Mouse (Mus musculus): ENCODE results near the gene Usmg5. TPM values are rescaled to one million over a fixed set of nuclear protein-coding genes. Genes with fewer than 3 reads are reported as not detected.

Gene Usmg5
- total RNA-seq, 1 experiment from 2014 or later, result 939 TPM

GRCm38 (mm10) chr19:47057684-47058083 is 32.8 kb downstream of the Usmg5 start:
- no peak for DNase-seq

DNA sequence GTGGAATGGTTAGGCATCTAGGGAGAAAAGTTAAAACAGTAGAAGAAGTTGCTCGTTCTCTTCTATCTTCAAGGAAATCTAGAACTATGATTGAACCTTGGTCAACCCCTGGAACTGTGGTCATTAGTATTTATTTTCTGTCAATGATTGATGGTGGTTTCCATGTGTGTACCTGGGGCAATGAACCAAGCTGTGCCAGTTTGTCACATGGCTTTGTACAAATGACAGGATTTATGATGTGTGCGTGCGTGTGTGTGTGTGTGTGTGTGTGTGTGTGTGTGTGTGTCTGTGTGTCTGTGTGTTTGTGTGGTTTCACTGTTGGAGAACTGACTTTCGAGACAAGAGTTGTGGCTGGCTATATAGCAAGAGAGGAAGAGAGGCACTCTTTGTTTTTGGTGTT is 37.0 kb downstream of the Usmg5 start:
- no peak for DNase-seq

DNA sequence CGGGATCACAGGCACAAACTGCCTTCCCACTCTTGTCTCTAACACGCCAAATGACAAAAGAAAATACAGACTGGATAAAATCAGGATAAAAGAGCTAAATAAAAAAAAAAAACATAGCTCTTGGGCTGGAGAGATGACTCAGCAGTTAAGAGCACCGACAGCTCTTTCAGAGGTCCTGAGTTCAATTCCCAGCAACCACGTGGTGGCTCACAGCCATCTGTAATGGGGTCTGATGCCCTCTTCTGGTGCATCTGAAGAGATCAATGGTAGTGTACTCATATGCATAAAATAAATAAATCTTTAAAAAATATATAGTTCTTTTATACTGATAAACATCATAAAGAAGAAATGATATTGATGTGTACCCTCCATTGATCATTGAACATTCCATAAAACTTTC is 37.5 kb downstream of the Usmg5 start:
- no peak for DNase-seq

DNA sequence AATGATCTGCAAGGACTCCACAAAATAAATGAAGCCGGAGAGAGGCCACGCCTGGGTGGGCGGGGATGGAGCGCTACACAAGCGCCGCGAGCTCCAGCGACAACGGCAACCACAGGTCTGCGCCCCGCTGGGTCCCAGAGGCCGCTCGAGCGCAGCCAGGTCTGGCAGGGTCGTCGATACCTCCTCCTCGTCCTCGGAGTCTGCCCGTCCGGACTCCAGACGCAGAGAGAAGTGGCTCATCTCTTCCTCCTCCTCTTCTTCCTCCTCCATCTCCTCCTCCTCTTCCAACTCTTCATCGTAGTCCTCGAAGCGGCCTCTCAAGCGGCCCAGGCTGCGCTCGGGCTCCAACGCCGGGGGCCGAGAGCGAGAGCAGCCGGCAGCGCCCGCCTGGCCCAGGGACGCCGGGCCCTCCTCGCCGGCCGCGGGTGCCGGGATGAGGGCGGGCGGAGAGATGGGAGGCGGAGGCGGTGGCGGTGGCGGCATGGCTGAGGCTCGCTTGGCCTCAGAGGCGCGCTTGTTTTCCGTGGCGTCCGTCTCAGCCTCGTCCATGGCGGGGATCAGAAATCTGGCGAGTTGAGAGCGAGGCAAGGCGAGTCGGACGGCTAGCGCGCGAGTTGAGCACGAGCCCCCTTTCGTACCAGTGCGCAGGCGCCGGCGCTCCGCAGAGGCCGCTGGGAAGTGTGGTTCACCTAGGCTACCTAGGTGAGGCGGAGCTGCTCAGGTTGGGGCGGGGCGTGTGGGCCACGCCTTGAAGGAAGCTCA is 40.0 kb downstream of the Usmg5 start, which contains the start of gene Pcgf6:
TSS of gene Pcgf6 (minus strand) at position 636 of the 762 bp plus-strand sequence.
- peak; percentile 86 for DNase-seq

- DNase-seq, result no peak
Measured at GRCm38 (mm10) chr19:47049840-47050239, 40.6 kb downstream of the Usmg5 start.

DNA sequence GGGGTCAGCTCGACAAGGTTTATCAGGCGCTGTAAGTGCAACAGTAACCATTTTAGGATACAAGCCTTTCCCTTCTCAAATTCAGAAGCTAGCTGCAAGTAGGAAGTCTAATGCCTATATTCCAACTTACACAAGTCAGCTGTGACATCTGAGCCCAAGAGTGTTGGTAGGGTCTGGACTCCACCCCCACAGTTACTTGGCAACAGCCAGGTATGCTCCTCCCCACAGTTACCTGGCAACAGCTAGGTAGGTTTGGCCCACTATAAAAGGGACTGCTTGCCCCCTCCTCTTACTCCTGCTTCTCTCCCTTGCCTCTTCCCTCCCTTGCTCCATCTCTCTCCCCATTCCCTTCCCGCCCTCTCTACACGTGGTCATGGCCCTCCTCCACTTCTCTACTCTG is 41.4 kb downstream of the Usmg5 start:
- DNase-seq, result no peak

DNA sequence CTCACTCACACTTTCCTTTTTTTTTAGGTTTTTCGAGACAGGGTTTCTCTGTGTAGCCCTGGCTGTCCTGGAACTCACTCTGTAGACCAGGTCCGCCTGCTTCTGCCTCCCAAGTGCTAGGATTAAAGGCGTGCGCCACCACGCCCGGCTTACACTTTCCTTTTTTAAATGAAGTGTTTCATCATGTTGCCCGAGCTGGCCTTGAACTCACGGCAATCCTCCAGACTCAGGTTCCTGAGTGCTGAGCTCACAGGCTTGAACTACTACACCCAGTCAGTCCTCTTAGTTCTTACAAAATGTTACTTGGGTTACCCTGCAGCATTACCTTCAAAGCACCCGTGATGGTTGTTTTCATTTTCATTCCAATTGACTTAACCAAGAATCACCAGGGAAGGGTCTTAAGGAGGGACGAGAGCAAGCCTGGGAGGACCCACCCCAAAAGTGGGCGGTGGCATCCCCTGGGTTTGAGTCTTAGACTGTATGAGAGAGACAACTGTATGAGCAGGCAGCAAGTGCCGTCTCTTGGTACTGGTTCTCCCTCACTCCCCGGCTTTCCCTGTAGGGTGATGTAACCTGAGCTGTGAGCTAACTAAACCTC is 43.1 kb downstream of the Usmg5 start:
- DNase-seq, result peak; percentile 71

DNA sequence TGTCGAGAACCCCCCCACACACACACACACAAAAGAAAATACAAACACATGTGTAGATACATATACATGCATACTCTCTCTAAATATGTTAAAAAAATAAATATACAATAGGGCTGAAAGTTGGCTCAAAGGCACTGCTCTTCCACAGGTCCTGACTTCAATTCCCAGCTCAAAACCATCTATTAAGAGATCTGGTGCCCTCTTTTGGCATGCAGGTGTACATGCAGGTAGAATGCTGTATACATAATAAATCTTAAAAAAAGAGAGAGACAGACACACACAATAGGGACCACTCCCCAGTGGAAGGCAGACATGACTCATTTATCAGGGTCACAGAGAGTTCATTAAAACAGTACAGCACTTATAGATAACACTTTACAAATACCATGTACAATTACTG is 44.1 kb downstream of the Usmg5 start:
- no peak for DNase-seq

DNA sequence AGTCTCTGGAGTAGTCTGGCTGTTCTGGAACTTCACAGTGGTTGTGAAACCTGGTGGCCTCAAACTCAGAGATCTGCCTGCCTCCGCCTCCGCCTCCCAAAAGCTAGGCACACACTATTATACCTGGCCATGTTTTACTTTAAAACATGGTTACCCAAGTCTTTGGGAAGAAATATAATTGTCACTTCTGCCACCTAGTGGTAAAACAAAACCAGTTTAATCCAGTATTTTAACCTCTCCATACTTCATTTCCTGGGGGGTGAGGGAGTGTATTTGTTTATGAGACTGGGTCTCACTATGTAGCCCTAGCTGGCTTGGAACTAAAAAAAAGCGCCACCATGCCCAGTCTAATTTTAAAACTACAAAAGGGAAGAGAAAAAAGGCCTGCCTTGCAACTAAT is 46.8 kb downstream of the Usmg5 start:
- DNase-seq, result no peak

- peak; percentile 50 for DNase-seq
Measured at GRCm38 (mm10) chr19:47040720-47041473, 49.5 kb downstream of the Usmg5 start.

GRCm38 (mm10) chr19:47036596-47036995 is 53.9 kb downstream of the Usmg5 start:
- no peak for DNase-seq

DNA sequence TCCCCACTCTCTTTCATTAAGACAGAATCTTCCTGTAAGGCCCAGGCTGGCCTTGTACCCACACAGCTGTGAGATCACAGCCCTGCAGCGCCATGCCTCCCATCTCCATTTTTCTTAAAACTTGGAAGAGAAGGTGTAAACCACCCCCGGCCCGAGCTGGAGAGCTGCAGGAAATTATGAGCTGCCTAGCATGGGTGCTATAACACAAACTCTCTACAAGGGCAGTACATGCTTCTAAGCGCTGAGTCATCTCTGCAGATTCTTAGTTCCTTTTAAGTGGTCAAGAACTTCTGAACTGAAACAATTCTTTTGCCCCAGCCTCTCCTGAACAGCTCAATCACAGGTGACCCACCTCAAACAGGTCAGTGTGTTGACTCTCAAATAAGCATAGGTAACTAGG is 55.5 kb downstream of the Usmg5 start:
- DNase-seq, result no peak

Other genes starting within 250 kb of the Usmg5 start
- gene Ina, start 75.9 kb downstream of the Usmg5 start, total RNA-seq (2021), result 7.5 and 9.6 TPM in 2 replicates
- gene Nt5c2, start 75.5 kb downstream of the Usmg5 start, total RNA-seq (2021), result 79.8 and 82.3 TPM in 2 replicates
- 8.4 and 9.4 TPM in 2 replicates for gene Pcgf6, start 39.7 kb downstream of the Usmg5 start, total RNA-seq (2021)
- 4.3 and 4.6 TPM in 2 replicates for gene Taf5, start 22.9 kb downstream of the Usmg5 start, total RNA-seq (2021)
- 23.4 and 24.5 TPM in 2 replicates for gene Pdcd11, start 121 bp upstream of the Usmg5 start, total RNA-seq (2021)
- 4.4 and 5.4 TPM in 2 replicates for gene Calhm2, start 47.6 kb upstream of the Usmg5 start, total RNA-seq (2021)
- not detected in 2 replicates for gene Calhm1, start 53.6 kb upstream of the Usmg5 start, total RNA-seq (2021)
- not detected in 2 replicates for gene Calhm3, start 67.1 kb upstream of the Usmg5 start, total RNA-seq (2021)
- 15.3 and 16.0 TPM in 2 replicates for gene Neurl1a, start 88.2 kb upstream of the Usmg5 start, total RNA-seq (2021)